Mouse (Mus musculus) T-cell, adult 66 days (primary cell): ENCODE results near the gene Oxsr1. TPM values are rescaled to one million over a fixed set of nuclear protein-coding genes. Genes with fewer than 3 reads are reported as not detected.

Experiments
- total RNA-seq, 2 experiments: library from RNA; stranded (reverse); gene quantifications; 3 replicates in 1 of 2; 4 replicates in 1 of 2; pipeline ENCODE4 v1.2.4; 2023

Oxsr1 gene
- 10 to 100 TPM; 43.8 to 46.8 TPM for total RNA-seq

GRCm38 (mm10) chr9:119322289-119323259 is at the start of gene Oxsr1:
Gene Oxsr1 (minus strand): TSS chr9:119322427.

GRCm38 (mm10) chr9:119365284-119365683 is 43.1 kb upstream of the Oxsr1 start, which contains the start of gene Slc22a14:
Gene Slc22a14 (minus strand): TSS chr9:119365553.

GRCm38 (mm10) chr9:119357331-119358057 is 35.3 kb upstream of the Oxsr1 start, which contains the start of gene Xylb:
Gene Xylb (plus strand): TSS chr9:119357381.

GRCm38 (mm10) chr9:119340909-119341816 is 18.9 kb upstream of the Oxsr1 start, which contains the start of gene Myd88:
Gene Myd88 (minus strand): TSS chr9:119341411.

GRCm38 (mm10) chr9:119339558-119340211 is 17.5 kb upstream of the Oxsr1 start, which contains the start of gene Acaa1a:
Gene Acaa1a (plus strand): TSS chr9:119339676.

GRCm38 (mm10) chr9:119208998-119209397 is 113.2 kb downstream of the Oxsr1 start, which contains the start of gene Slc22a13:
Gene Slc22a13 (minus strand): TSS chr9:119209098.

Other genes starting within 250 kb of the Oxsr1 start
- gene Plcd1, start 228.9 kb downstream of the Oxsr1 start, total RNA-seq, result 1 to 10 TPM in 1 of 2 experiments, under 1 TPM in 1; 0.52 to 1.2 TPM
- gene Dlec1, start 219.9 kb downstream of the Oxsr1 start, total RNA-seq, result under 1 TPM; 0.38 to 0.41 TPM
- 1 to 10 TPM in 1 of 2 experiments, under 1 TPM in 1; 0.79 to 1.2 TPM for gene Acaa1b, start 165.3 kb downstream of the Oxsr1 start, total RNA-seq
- not detected for gene Gm47289, start 163.3 kb downstream of the Oxsr1 start, total RNA-seq
- not detected for gene Slc22a13, start 113.3 kb downstream of the Oxsr1 start, total RNA-seq
- gene Acaa1a, start 17.2 kb upstream of the Oxsr1 start, total RNA-seq, result 10 to 100 TPM; 55.5 to 57.2 TPM
- 10 to 100 TPM; 48.2 to 49.0 TPM for gene Myd88, start 19.0 kb upstream of the Oxsr1 start, total RNA-seq
- gene Xylb, start 35.0 kb upstream of the Oxsr1 start, total RNA-seq, result 1 to 10 TPM; 1.5 to 3.0 TPM
- gene Slc22a14, start 43.1 kb upstream of the Oxsr1 start, total RNA-seq, result not detected
- gene Acvr2b, start 79.7 kb upstream of the Oxsr1 start, total RNA-seq, result under 1 TPM; 0.44 to 0.89 TPM
- 1 to 10 TPM; 8.2 to 8.6 TPM for gene Exog, start 122.5 kb upstream of the Oxsr1 start, total RNA-seq